Mouse (Mus musculus) adrenal gland (tissue): ENCODE measurements at regions not wholly inside any gene's neighbourhood (a gene's known extent, or its start where the extent isn't known, plus 50 kb on each side); places are given as distances from the start of the nearest gene placed in this dataset.

Experiments used
- intact Hi-C: fragments of 180-260 bp; cut with DNase I; formaldehyde crosslinking; loops from one replicate; pipeline ENCODE4 v1.15.1; 2025

DNA sequence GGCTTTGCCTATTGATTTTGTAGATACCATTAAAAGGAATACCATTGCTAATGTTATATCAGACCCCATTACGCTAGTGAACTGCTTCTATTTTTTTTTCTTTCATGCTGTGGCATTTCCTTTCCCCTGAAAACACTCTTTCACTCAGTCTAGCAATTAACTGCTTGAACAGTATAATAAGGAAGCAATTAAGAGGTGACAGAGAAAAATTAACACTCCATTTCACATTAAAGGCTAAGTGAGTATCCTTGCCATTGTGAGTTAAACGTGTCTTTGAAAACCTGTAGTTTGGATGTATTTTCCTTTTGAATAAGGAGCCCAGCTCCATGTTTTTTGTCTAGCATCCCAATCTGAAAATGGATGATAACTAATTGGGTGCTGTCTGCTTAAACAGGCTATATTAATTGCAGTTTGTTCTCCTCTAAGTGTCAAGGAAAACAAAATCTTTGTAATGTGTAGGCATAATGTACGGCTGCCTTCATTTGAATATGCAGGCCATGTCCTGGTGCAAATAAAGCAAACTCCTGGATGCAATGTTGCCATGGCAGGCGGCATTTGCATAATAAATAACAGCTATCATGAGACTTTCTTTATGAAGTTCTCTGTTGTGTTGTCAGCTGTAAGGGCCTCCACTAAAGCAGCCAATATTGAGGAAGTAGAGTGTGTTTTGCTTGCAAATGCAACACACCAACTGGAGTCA is 423.3 kb downstream of the Zic3 start:
- intact Hi-C loops, result no loop called here

DNA sequence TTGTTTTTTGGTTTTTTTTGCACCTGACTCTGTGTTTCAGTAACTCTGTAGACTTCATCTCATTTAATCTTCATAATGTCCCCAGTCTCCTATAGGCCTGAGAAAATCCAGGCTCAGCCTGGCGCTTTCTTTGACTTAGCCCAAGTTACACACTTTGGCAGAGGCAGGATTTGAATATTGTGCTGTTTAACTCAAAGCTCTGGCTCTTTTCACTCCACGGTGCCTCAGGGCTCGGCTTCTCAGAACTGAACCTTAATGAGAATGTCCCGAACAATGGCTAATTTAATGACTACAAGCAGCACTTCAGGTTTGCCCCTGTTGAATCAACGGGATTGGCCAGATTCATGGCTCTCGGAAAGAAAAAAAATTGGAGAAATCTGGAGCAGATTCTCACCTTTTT is 425.1 kb downstream of the Zic3 start:
- intact Hi-C loops, result no loop called here

DNA sequence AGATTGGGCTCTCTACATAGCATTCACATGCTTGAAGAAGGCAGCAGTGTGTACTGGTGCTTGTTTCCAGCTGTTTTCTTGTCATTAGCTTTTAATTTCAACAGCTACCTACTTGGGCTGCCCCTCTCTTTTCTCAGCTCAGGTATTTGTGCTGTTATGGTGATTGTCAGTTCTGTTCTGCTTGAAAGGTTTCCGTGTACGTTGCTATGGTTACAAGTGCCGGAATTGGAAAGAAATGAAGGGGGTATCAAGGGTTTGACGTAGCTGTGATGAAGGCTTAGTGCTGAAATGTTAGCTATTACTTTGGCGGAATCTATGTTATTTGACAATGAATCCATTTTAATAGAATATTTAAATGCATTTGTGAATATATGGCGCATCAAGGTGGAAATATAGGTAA is 439.5 kb upstream of the 4930550L24Rik start:
- intact Hi-C loops, result no loop called here

DNA sequence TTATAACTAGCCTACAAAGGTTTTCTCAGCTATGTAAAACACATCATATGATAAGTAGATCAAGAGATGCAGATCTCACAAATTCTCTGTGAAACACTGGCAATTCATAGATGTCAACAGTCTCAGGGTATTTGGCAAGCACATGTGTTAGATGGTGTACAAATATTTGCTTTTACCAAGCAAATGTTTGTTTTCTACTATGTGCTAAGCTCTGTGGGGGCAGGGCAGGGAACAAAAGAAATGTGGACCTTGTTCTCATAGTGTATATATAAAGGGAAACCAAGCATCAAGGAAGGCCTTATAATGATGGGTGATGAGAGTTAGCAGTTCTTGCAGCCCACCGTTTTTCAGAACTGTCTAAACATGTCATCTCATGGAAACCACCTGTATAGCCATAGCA is 438.2 kb upstream of the 4930550L24Rik start:
- intact Hi-C loops, result no loop called here

DNA sequence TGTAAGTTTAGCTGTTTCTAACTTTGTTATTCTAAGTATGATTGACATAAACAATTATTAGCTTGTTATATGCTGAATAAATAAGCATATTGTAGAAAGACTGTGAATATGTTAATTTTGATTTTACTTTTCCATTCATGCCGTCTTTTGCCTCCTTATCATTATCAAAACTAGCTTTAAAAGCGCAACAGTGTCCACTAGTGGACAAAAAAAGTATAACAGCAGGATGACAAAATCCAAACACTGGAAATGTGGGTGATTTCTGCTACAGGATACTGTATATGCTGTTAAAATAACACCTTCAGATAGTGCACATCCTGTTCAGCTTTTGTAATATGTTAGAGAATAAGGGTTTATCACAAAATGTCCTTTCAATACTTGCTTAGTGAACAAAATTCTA is 418.3 kb upstream of the 4930550L24Rik start:
- intact Hi-C loops, result loop anchor here (5.0 kb wide), 1 partner anchor 1059 kb away; no protein-coding TSS in a partner anchor

DNA sequence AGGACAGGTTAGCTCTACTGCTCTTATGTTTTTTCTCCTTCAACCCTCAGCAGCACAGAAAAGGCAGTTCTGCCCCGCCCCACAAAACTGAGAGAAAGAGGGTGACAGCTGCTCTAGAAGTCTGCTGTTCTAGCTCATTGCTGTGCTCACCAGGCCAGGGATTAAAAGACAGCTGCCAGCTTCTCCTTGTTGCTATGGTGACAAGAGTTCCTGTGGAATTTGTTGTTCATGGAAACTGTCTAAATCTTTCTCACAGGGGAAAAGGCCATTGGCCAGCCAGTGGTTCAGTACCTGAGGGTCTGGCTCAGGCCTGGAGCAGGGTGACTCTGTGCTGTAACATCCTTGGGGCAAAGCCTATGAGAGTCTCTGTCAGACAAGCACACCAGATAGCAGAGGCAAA is 405.6 kb upstream of the 4930550L24Rik start:
- intact Hi-C loops, result no loop called here

DNA sequence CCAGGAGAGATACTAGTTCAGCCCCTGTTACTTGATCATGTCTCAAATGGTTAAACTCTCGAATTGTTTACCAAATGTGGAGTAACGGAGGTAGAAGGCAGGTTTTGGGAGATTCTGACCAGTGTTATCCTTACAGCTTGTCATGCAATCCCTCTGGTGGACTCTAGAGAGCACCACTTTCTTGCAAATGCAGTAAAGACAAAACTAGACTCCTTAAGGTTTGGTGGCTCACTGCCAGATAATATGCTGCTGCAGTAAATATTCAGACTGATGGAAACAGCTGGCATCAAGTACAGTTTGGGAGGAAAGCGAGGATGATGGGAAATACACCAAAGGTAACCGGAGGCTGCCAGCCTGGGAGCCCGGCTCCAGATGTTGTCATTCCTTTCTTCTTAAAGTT is 394.2 kb upstream of the 4930550L24Rik start:
- intact Hi-C loops, result no loop called here
